Mouse (Mus musculus): ENCODE measurements around the gene Apon. TPM values are rescaled to one million over a fixed set of nuclear protein-coding genes. Genes with fewer than 3 reads are reported as not detected.
"Not testable (repeated sequence)": the region's sequence is repeated elsewhere in the genome, so short reads cannot be mapped to it uniquely, and the experiment has no call there.

The Apon gene
- polyA plus RNA-seq, 1 experiment, result not detected

- not testable (repeated sequence) for DNase-seq (ENCODE audit: low read depth)
These were observed 19.0 kb downstream of the Apon start for GRCm38 (mm10) chr10:128272819-128273439.

GRCm38 (mm10) chr10:128275374-128275773, 21.5 kb downstream of the Apon start:
- DNase-seq (ENCODE audit: low read depth), result not testable (repeated sequence)

GRCm38 (mm10) chr10:128278158-128278557, 24.3 kb downstream of the Apon start:
- DNase-seq (ENCODE audit: low read depth), result no peak

- no peak for DNase-seq (ENCODE audit: low read depth)
These were observed 27.0 kb downstream of the Apon start for GRCm38 (mm10) chr10:128280943-128281342.

- no peak for DNase-seq (ENCODE audit: low read depth)
These were observed 27.8 kb downstream of the Apon start for GRCm38 (mm10) chr10:128281682-128282081.

GRCm38 (mm10) chr10:128282886-128283450, 29.1 kb downstream of the Apon start:
- no peak for DNase-seq (ENCODE audit: low read depth)

- no peak for DNase-seq (ENCODE audit: low read depth)
These were observed 30.0 kb downstream of the Apon start for GRCm38 (mm10) chr10:128283604-128284579.

GRCm38 (mm10) chr10:128290594-128290993, 36.7 kb downstream of the Apon start:
- not testable (repeated sequence) for DNase-seq (ENCODE audit: low read depth)

- DNase-seq (ENCODE audit: low read depth), result no peak
These were observed 42.6 kb downstream of the Apon start for GRCm38 (mm10) chr10:128296370-128297090.

GRCm38 (mm10) chr10:128297221-128297620, 43.3 kb downstream of the Apon start:
- DNase-seq (ENCODE audit: low read depth), result no peak

GRCm38 (mm10) chr10:128297622-128298021, 43.7 kb downstream of the Apon start:
- no peak for DNase-seq (ENCODE audit: low read depth)

- DNase-seq (ENCODE audit: low read depth), result peak; percentile 41
These were observed 44.3 kb downstream of the Apon start for GRCm38 (mm10) chr10:128298243-128298642.

- DNase-seq (ENCODE audit: low read depth), result no peak
These were observed 44.8 kb downstream of the Apon start, which contains the start of gene Il23a for GRCm38 (mm10) chr10:128298702-128299171. Il23a (minus strand) TSS chr10:128298752.

GRCm38 (mm10) chr10:128302357-128302756, 48.5 kb downstream of the Apon start:
- DNase-seq (ENCODE audit: low read depth), result no peak

GRCm38 (mm10) chr10:128302785-128303125, 48.9 kb downstream of the Apon start:
- DNase-seq (ENCODE audit: low read depth), result no peak

GRCm38 (mm10) chr10:128303126-128304021, 49.5 kb downstream of the Apon start, which contains the start of gene Pan2:
Pan2 (plus strand) TSS chr10:128303335.
- peak; percentile 98 for DNase-seq (ENCODE audit: low read depth)
